Mouse (Mus musculus) MEL-GATA-1-ER (cell line): ENCODE data around the gene Adamts16.

Experiments used
- DNase-seq: peaks from one replicate; pipeline ENCODE4 v3.0.0-alpha.2; 2012; ENCODE audit warnings: low read depth; ENCODE audit errors: extremely low read depth

The Adamts16 gene

GRCm38 (mm10) chr13:70836246-70836645, 5.4 kb downstream of the Adamts16 start:
- DNase-seq: no peak

- no peak for DNase-seq
Observed at GRCm38 (mm10) chr13:70832593-70833138, 8.9 kb downstream of the Adamts16 start.

DNA sequence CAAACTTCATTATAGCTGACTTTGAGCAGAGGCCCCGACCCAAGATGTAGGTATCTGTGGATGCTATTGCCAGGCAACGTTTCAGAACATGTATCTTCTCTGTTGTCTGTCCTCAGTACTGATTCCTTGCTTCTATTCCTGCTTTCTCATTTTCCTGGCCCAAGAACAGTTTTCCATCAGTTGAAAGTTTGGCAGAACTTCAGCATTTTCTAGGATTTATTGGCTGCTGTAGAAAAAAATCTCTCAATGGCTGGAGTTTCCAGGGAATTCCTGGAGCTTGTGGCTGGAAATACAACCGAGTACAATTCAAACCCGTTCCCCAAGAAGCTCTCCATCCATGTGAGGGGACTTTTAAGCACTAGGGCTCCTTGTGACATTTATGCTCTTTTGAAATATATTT, 10.6 kb downstream of the Adamts16 start:
- no peak for DNase-seq

DNA sequence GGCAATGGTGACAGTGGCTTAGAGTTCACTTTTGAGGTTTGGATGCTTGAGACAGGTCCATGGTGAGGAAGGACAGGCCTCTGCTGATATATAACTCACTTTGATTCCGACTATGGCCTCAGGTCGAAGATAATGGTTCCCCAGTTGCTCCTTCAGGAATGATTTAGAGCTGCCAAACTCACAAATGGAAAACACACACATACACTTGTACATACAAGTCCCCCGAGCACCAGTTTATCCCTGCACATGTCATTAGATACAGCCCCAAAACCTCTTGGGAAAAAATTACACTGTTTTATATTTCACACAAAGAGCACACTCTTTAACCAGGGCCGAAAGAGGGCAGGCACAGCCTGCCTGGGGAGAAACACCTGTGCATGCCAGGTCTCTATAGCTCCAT, 14.1 kb downstream of the Adamts16 start:
- DNase-seq: no peak

DNA sequence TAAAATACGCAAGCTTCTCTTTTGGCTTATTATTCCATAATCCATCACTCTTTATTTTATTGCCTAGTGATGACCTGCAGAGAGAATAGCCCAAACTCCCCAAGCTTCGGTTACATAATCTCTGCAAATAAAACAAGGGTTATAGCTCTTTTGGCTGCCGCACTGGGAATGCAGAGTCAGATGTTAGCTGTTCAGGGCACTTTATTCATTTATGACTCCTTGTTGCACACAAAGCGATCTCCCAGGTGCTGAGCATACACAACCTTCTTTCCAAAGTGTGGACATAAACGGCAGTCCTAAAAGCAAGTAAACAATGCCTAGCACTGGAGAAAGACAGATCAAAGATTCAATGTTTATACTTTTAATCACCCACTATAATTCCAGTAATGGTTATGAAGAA, 16.3 kb downstream of the Adamts16 start:
- DNase-seq: no peak

- DNase-seq: no peak
Observed at GRCm38 (mm10) chr13:70823757-70824156, 17.9 kb downstream of the Adamts16 start.

- DNase-seq: no peak
Observed at GRCm38 (mm10) chr13:70818982-70819381, 22.6 kb downstream of the Adamts16 start.

- no peak for DNase-seq
Observed at GRCm38 (mm10) chr13:70814423-70814822, 27.2 kb downstream of the Adamts16 start.

DNA sequence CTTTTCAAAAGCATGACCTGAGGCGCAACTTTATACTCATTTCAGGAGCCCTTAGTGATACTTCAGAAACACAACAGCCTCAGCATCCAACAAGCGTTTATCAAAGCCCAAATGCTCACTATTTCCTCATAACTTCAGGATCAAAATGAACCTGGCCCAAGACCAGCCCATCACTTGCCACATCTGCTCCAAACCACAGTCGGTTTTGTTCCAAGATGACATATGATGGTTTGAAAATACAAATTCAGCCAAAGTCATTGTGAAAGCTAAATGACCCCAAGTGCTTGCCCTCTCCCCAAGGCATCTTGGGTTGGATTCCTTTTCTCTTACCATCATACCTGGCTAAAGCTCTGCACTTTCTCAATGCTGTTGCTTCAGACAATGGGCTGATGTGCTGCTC, 36.1 kb downstream of the Adamts16 start:
- no peak for DNase-seq

GRCm38 (mm10) chr13:70802849-70803248, 38.8 kb downstream of the Adamts16 start:
- DNase-seq: no peak

DNA sequence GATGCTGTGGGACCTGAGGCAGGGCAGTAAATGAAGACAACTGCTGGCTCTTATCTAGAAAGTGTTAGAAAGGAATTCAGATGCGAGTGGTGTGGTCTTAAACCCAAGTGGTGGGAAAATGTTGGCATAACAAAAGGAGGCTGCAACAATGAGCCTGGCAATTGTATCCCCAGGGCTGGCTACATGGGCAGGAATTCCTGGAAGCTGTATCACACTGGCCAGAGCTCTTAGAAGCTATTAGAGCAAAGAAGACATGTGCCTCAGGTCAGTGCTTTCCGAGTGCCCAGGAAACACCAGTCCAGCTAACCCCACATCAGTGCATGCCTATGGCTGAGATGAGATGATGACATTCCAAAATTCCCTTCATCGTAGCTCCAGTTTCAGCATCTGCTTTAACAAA, 42.3 kb downstream of the Adamts16 start:
- DNase-seq: no peak

- no peak for DNase-seq
Observed at GRCm38 (mm10) chr13:70798396-70798795, 43.2 kb downstream of the Adamts16 start.

DNA sequence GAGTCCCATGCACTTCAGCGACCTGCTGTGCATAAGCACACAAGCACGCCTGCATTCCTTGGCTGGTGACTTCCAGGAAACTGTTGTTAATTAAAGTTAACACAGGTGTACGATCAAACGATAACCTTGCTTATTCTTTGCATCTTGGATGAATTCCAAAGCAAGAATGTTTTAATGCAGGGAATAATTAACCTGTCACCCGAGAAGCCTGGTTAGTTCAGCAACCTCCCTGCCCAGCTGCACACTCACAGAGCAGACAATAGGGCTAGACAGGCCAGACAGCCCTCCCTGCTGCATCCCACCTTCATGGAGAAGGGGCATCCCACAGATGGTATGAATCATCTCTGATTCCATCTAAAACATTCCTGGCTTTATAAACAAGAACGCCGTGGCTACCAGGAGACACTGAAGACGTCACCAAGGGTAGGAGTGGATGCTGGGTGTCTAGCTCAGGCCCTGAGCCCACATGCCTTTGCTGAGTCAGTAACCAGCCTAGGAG, 47.5 kb downstream of the Adamts16 start:
- DNase-seq: no peak

- DNase-seq: no peak
Observed at GRCm38 (mm10) chr13:70793660-70794059, 48.0 kb downstream of the Adamts16 start.

GRCm38 (mm10) chr13:70792950-70793349, 48.7 kb downstream of the Adamts16 start:
- DNase-seq: no peak

GRCm38 (mm10) chr13:70789806-70790205, 51.8 kb downstream of the Adamts16 start:
- no peak for DNase-seq

GRCm38 (mm10) chr13:70789022-70789421, 52.6 kb downstream of the Adamts16 start:
- no peak for DNase-seq

GRCm38 (mm10) chr13:70785078-70785477, 56.5 kb downstream of the Adamts16 start:
- no peak for DNase-seq

- no peak for DNase-seq
Observed at GRCm38 (mm10) chr13:70784126-70784525, 57.5 kb downstream of the Adamts16 start.

GRCm38 (mm10) chr13:70779781-70780180, 61.8 kb downstream of the Adamts16 start:
- no peak for DNase-seq

DNA sequence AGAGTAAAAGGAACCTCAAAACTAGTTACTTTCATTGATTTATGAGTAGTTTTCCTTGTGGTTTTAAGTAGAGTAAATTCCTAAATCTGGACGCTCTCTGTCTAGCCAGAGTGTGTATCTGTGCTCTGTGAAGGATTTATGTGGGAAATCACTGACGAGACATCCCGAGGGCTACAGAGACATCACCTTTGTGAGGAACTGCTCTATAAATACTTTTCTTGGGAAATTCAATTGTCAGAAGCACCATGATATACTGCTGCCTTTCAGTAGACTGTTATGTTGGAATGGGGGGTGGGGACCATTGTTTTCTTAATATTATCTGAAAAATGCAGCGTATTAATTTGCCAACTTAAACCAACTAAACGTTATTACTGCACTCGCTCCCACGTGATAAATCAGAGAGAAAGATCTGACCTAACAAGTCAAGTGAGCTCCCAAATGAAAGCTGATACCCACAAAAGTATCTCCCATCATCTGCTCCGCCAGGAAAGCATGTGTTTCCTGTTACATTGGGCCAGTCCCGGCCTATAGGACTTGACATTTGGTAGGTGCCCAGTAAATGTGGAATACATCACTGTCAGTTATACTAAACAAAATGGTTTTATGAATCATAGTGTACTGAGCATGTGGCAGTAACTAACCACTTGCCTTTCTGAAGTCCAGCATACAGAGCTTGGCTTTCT, 62.6 kb downstream of the Adamts16 start:
- DNase-seq: no peak

DNA sequence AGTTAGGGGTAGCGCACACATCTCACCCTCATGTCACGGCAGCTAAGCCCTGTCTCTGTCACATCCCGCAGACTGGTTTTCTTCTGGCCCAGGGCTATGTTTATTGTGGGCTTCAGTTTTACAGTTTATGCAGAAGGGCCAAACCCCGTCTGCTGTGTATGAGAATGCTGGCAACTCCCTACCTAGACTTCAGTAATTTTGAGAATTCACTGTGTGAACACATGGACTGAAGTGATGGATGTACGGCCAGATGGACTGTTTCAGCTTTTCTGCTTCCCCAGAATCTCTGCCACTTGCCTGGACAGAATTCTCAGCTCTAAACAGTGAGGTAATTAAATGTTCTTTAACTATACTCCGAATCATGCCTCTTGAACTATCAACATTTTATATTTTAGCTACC, 70.5 kb downstream of the Adamts16 start:
- DNase-seq: no peak

DNA sequence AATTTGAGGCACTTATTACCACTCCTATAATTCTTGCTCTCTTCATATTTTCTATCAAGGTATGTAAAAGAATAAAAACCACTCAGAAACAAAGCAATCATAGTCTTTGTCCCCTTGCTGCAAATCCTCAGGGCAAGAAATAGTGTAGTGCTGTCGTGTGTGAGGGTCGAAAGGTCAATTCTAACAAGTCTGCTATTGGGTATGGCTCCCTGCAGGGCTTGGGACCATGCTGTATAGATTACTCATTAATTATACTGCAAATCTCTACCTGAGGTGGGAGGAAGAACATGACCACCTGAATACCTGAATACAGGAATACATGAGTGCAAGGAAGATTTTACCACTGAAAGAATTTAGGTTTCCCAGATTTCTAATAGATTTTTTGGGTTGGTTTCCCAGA, 72.5 kb downstream of the Adamts16 start:
- DNase-seq: no peak
